Mouse (Mus musculus) Patski (cell line): ENCODE data around the gene Vegfb. TPM values are rescaled to one million over a fixed set of nuclear protein-coding genes. Genes with fewer than 3 reads are reported as not detected.

Experiments
- ATAC-seq: fragments of 100-300 bp; one replicate; pipeline ENCODE4 v1.8.0; 2021
- CTCF ChIA-PET: fragments of 350-600 bp; sonication (Branson Sonifier 250); formaldehyde crosslinking; loops from one replicate; lab custom pipeline; 2022; ENCODE audit warnings: inconsistent platforms; lab: Charles Lee
- POLR2A ChIA-PET: fragments of 350-600 bp; sonication (Branson Sonifier 250); formaldehyde crosslinking; loops from one replicate; lab custom pipeline; 2022; ENCODE audit warnings: antibody characterized with exemption, inconsistent platforms; lab: Charles Lee
- DNase-seq: peaks from one replicate; pipeline ENCODE4 v3.0.0-alpha.2; 2011; ENCODE audit warnings: low read depth, low spot score
- H3K27me3 ChIP-seq: fragments of 371-371 bp; one replicate; pipeline ENCODE4 v1.5.1; 2021
- CTCF ChIP-seq: fragments of 100-300 bp; IDR thresholded peaks from one replicate; pipeline ENCODE4 v1.5.1; 2021
- in situ Hi-C: fragments of 300-500 bp; cut with MboI; formaldehyde crosslinking; loops from 3 replicates; pipeline ENCODE4 v1.11.1; 2018; ENCODE audit warnings: low pct_unique_long_range_greater_than_20kb, mixed read lengths
- polyA plus RNA-seq: library from polyadenylated mRNA; unstranded; gene quantifications from one replicate; pipeline ENCODE4 v1.2.3, GENCODE M21; 2021

Vegfb gene
- polyA plus RNA-seq: 87.1 TPM

GRCm38 (mm10) chr19:6987061-6987903, at the start of gene Vegfb:
TSS of gene Vegfb (minus strand) at chr19:6987651.
- peak; percentile 42 for ATAC-seq
- in situ Hi-C loops: no loop called here
- DNase-seq: no peak

GRCm38 (mm10) chr19:7034006-7034405, 46.6 kb upstream of the Vegfb start:
- POLR2A ChIA-PET: no interaction called here
- ATAC-seq (no peak), DNase-seq (no peak)
- in situ Hi-C loops: no loop called here
- peak; percentile 15 for TF ChIP-seq CTCF
- no peaks in the 10 kb centered on the region for H3K27me3 ChIP-seq
- CTCF ChIA-PET: interaction anchor here (1.2 to 3.5 kb wide), 3 partner anchors 9 to 18 kb away, joined by 3 to 19 read pairs (median 8); no protein-coding TSS in a partner anchor

More at GRCm38 (mm10) chr19:6987061-6987903, at the start of gene Vegfb:
- ChIA-PET POLR2A (interaction anchor here (1.0 to 2.9 kb wide), 4 partner anchors 8 to 36 kb away, joined by 3 to 13 read pairs (median 9); partner anchors contain the start of genes Nudt22, Plcb3, Ppp1r14b and Trpt1), CTCF (interaction anchor here (0.9 to 1.0 kb wide), 2 partner anchors 7 to 17 kb away, joined by 3 to 4 read pairs; no protein-coding TSS in a partner anchor)
- H3K27me3 ChIP-seq: no peaks in the 10 kb centered on the region
- no peak for TF ChIP-seq CTCF

GRCm38 (mm10) chr19:7029531-7029930, 42.1 kb upstream of the Vegfb start:
- in situ Hi-C loops: no loop called here
- ATAC-seq (no peak), DNase-seq (no peak)
- ChIA-PET POLR2A (interaction anchor here (1.0 kb wide), 1 partner anchor 31 kb away, joined by 3 read pairs; no protein-coding TSS in a partner anchor), CTCF (no interaction called here)
- H3K27me3 ChIP-seq: no peaks in the 10 kb centered on the region
- TF ChIP-seq CTCF: no peak

- in situ Hi-C loops: loop anchor here (25.0 kb wide), 1 partner anchor 533 kb away; no protein-coding TSS in a partner anchor
- no peaks in the 10 kb centered on the region for H3K27me3 ChIP-seq
- ChIA-PET POLR2A (interaction anchor here (0.5 to 0.6 kb wide), 2 partner anchors 19 to 46 kb away, joined by 3 read pairs; no protein-coding TSS in a partner anchor), CTCF (interaction anchor here (0.8 to 3.2 kb wide), 14 partner anchors 11 to 98 kb away, joined by 3 to 19 read pairs (median 4); partner anchors contain the start of genes Bad, Catsperz, Esrra and Nudt22)
- ATAC-seq: no peak
- no peak for TF ChIP-seq CTCF
- DNase-seq: no peak
Measured at GRCm38 (mm10) chr19:7020224-7020641, 32.8 kb upstream of the Vegfb start.

- DNase-seq (no peak), ATAC-seq (no peak)
- ChIA-PET CTCF (interaction anchor here (1.0 kb wide), 1 partner anchor 39 kb away, joined by 5 read pairs; the partner anchor contains the start of gene Fkbp2), POLR2A (no interaction called here)
- in situ Hi-C loops: loop anchor here (25.0 kb wide), 1 partner anchor 532 kb away; no protein-coding TSS in a partner anchor
- no peaks in the 10 kb centered on the region for H3K27me3 ChIP-seq
- no peak for TF ChIP-seq CTCF
Measured at GRCm38 (mm10) chr19:7019191-7019590, 31.7 kb upstream of the Vegfb start, which contains the start of gene Fermt3. TSS of gene Fermt3 (minus strand) at chr19:7019469.

GRCm38 (mm10) chr19:7018546-7018945, 31.1 kb upstream of the Vegfb start:
- ChIA-PET CTCF (interaction anchor here (1.0 kb wide), 1 partner anchor 39 kb away, joined by 5 read pairs; the partner anchor contains the start of gene Fkbp2), POLR2A (no interaction called here)
- H3K27me3 ChIP-seq: no peaks in the 10 kb centered on the region
- no peak for TF ChIP-seq CTCF
- no peak for DNase-seq
- no peak for ATAC-seq
- in situ Hi-C loops: loop anchor here (25.0 kb wide), 1 partner anchor 531 kb away; no protein-coding TSS in a partner anchor

- POLR2A ChIA-PET: no interaction called here
- H3K27me3 ChIP-seq: no peaks in the 10 kb centered on the region
- DNase-seq (no peak), ATAC-seq (no peak)
- TF ChIP-seq CTCF: no peak
- CTCF ChIA-PET: interaction anchor here (1.0 kb wide), 1 partner anchor 38 kb away, joined by 5 read pairs; the partner anchor contains the start of gene Fkbp2
- in situ Hi-C loops: loop anchor here (25.0 kb wide), 1 partner anchor 530 kb away; no protein-coding TSS in a partner anchor
Measured at GRCm38 (mm10) chr19:7017541-7018457, 30.3 kb upstream of the Vegfb start.

GRCm38 (mm10) chr19:7014481-7015135, 27.2 kb upstream of the Vegfb start:
- in situ Hi-C loops: loop anchor here (25.0 kb wide), 1 partner anchor 527 kb away; no protein-coding TSS in a partner anchor
- POLR2A ChIA-PET: no interaction called here
- ATAC-seq (no peak), DNase-seq (no peak)
- TF ChIP-seq CTCF: no peak
- CTCF ChIA-PET: interaction anchor here (0.6 kb wide), 1 partner anchor 53 kb away, joined by 3 read pairs; no protein-coding TSS in a partner anchor
- H3K27me3 ChIP-seq: no peaks in the 10 kb centered on the region

- no peak for TF ChIP-seq CTCF
- ATAC-seq (no peak), DNase-seq (no peak)
- in situ Hi-C loops: loop anchor here (25.0 kb wide), 1 partner anchor 527 kb away; no protein-coding TSS in a partner anchor
- H3K27me3 ChIP-seq: no peaks in the 10 kb centered on the region
- ChIA-PET POLR2A (no interaction called here), CTCF (interaction anchor here (0.6 to 1.7 kb wide), 2 partner anchors 18 to 53 kb away, joined by 3 to 4 read pairs; partner anchors contain the start of genes Nudt22 and Trpt1)
Measured at GRCm38 (mm10) chr19:7013984-7014383, 26.5 kb upstream of the Vegfb start.
